Mouse (Mus musculus): ENCODE results near the gene Kcnk3.

Kcnk3 gene

GRCm38 (mm10) chr5:30643477-30644179 lies 55.7 kb downstream of the Kcnk3 start:
- no peak for DNase-seq (ENCODE audit: low spot score)

DNA sequence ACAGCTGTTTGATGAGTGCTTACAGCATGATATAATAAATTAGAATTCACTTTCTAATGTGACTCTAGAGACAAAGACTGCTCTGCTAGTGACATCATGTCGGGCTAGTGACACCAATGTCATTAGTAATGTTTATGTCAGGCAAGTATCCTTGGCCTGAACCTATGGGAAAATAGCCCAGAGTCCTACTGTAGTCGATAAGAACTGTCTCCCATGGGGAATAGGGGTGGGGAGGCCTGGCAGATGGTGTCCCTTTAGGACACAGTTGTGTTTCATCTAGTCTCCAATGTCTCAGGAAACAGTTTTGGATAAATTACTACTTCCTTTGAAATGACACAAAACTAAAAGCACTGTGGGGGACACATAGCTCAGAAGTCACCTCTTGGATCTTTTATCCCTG lies 58.1 kb downstream of the Kcnk3 start:
- no peak for DNase-seq (ENCODE audit: low spot score)

- DNase-seq (ENCODE audit: low spot score): no peak
Measured at GRCm38 (mm10) chr5:30647396-30647795, 59.4 kb downstream of the Kcnk3 start.

GRCm38 (mm10) chr5:30647815-30648560 lies 60.0 kb downstream of the Kcnk3 start, which contains the start of gene Slc35f6:
TSS of gene Slc35f6 (plus strand) at chr5:30647933.
- DNase-seq (ENCODE audit: low spot score): peak; percentile 92

- no peak for DNase-seq (ENCODE audit: low spot score)
Measured at GRCm38 (mm10) chr5:30649558-30649957, 61.6 kb downstream of the Kcnk3 start.

DNA sequence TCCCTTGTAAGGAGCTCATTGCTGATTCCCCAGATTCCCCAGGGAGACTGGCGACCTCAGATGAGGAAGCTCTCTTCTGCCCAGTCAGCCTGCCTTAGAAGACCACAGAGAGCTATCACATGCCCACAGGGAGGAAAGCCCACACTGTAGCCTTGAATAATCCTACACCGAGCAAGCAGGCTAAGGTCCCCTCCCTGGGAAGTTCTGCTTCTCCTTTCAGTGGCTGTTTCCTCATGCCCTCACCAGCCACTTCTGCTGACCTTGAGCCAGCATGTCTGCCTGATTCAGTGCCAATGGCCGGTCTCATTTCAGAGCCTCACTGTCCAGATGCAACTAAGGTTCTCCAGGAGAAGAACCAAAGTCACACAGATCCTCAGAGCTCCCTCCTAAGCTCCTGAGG lies 62.8 kb downstream of the Kcnk3 start:
- no peak for DNase-seq (ENCODE audit: low spot score)

DNA sequence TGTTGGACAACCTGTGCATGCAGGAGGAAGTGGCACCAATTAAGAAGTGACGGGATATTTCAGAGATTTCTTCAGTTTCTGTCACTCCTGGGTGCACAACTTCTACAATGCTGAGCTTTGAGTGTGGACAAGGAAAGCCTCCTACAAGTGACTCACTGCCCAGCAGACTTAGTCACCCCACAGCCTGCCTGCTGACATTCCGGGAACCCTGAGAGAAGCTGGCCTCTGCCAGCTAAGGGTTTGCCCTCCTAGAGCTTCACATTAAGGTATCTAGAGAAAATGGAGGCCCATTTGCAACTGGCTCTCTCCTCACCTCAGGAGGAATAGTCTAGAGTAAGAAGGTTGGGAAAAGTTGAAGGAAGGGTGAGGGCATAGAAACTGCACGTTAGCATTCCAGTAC lies 63.6 kb downstream of the Kcnk3 start:
- DNase-seq (ENCODE audit: low spot score): no peak

DNA sequence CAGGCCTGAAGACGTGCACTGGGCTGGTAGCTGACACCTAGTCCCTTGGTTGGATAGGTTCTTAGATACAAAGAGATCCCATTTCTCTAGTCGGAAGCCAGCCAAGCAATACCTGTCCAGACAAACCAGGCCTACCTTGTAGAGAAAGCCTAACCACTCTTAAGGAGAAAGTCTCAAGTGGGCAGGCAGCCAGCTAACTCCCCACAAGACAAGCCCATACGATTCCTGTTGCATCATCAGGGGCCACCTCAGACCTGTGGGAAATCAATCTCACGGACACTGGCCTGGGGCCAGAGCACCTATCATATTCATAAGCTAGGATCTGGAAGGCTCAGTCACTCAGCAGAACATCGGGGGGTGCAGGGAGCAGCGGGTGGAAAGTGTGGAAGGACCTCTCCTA lies 65.3 kb downstream of the Kcnk3 start:
- DNase-seq (ENCODE audit: low spot score): peak; percentile 68

- DNase-seq (ENCODE audit: low spot score): no peak
Measured at GRCm38 (mm10) chr5:30655042-30655441, 67.1 kb downstream of the Kcnk3 start.

GRCm38 (mm10) chr5:30655526-30656195 lies 67.7 kb downstream of the Kcnk3 start:
- DNase-seq (ENCODE audit: low spot score): no peak

GRCm38 (mm10) chr5:30659042-30659441 lies 71.1 kb downstream of the Kcnk3 start:
- DNase-seq (ENCODE audit: low spot score): no peak

GRCm38 (mm10) chr5:30660278-30660677 lies 72.3 kb downstream of the Kcnk3 start:
- no peak for DNase-seq (ENCODE audit: low spot score)

DNA sequence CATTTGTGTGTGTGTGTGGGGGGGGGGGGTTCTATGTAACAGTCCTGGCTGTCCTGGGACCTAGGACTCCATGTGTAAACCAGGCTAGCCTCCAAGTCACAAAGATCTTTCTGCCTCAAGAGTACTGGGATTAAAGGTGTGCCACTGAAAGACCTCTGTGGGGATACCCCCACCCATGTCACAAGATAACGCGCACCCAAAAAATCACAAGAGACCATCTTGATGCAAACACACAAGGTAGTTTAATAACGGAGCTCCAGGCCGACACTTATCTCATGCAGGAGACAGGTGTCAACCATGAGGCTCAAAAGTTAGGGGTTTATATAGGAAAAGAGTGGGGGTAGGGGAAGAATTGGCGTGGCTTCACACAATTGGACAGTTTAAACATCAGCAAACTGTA lies 72.8 kb downstream of the Kcnk3 start:
- no peak for DNase-seq (ENCODE audit: low spot score)

DNA sequence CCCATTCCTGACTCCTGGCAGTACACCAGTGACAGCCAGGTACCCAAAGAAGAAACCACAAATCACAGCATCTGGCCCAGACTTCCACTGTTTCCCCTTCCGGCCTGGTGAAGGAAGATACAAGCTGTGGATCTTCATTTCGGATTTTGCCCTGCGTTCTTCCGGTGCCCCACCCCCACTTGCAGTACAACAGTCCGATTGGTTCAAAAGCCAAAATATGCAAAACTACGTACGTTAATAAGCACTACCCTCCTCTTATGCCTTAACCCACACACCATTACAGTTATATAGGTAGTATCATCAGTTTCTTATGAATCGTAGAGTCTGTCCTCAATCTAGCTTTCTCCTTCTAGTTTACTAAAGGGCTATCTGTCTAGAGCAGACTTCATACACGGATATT lies 77.4 kb downstream of the Kcnk3 start:
- DNase-seq (ENCODE audit: low spot score): no peak

DNA sequence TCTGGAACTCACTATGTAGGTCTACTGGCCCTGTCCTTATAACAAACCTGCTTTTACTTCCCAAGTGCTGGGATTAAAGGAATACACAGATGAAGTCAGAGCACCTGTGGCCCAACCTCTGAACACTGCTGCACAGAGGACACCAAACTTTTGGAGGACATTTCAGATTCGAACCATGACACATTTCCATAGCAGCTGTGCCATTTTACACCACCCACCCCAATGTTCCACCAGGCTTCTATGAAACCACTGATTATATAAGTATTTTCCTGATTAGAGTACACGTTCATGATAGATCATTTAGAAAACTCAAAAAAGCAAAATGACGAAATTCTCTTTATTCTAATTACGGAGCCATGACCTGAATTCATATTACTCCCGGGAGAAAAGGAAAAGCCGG lies 78.0 kb downstream of the Kcnk3 start:
- no peak for DNase-seq (ENCODE audit: low spot score)

- DNase-seq (ENCODE audit: low spot score): peak; percentile 70
Measured at GRCm38 (mm10) chr5:30666391-30667195, 78.6 kb downstream of the Kcnk3 start, which contains the start of gene Cenpa. TSS of gene Cenpa (plus strand) at chr5:30666777.

GRCm38 (mm10) chr5:30667215-30667614 lies 79.2 kb downstream of the Kcnk3 start:
- DNase-seq (ENCODE audit: low spot score): no peak

DNA sequence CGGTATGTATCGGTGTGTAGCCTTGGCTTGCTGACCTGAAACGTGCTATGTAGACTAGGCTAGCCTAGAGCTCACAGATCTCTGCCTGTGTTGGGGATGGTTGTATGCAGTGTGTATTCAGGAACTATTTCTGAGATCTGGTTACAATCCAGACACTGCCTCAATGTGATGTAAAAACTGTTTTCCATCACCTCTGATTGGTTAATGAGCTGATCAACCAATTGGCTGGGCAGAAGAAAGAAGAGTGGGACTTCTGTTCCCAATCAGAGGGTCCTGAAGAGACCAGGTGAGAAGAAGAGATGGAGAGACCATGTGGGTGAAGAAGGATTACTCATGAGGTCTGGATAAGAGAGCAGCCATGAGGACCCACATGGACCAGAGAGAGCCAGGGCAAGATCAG lies 79.7 kb downstream of the Kcnk3 start:
- DNase-seq (ENCODE audit: low spot score): no peak

DNA sequence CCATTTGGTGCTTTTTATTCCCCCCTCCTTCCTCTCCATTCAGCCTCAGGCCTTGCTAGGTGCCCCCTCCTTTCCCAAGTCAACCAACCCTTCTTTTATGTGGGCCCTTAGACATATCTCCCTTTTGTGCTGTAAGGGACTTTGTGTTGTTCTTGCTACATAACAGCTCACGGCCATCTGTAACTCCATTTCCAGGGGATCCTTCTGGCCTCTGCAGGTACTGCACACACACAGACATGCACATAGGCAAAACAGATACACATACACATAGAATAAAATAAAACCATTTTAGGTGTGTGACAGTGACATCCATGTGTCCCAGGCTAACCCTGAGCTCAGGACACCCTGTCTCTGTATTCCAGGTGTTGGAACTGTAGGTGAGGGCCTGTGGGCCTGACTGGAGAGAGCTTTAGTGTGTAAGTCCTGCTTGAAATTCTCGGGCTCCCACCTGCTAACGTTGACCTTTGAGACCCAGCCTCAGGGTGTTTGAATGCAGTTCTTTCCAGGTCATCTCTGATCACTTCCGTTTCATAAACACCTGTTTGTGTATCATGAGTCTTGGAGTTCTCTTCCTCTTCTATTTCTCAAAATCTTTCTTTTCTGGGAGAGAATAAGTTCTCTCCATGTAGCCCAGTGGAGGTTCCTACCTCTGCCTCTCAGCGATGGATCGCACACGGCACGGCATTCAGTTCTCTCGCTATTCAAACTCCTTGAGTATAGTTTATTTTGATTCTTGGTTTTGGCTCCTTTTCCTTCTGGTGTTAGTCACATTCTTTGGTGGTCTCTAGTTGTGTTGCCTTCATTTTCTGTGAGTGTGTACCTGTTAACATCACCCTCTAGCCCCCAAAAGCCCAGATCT lies 80.9 kb downstream of the Kcnk3 start:
- DNase-seq (ENCODE audit: low spot score): no peak

DNA sequence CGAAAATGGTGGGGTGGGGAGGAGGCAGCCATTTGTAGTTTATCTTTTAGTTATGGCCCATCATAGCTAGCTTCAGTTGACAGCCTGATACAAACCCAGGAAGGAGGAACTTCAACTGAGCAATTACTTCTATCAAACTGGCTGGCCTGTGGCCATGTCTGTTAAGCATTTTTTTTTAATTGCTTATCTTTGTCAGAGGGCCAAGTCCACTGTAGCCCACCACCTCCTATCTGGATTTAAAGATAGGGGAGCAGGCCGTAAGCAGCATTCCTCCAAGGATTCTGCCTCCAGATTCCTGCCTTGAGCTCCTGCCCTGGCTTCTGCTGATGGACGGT lies 81.5 kb downstream of the Kcnk3 start:
- no peak for DNase-seq (ENCODE audit: low spot score)

DNA sequence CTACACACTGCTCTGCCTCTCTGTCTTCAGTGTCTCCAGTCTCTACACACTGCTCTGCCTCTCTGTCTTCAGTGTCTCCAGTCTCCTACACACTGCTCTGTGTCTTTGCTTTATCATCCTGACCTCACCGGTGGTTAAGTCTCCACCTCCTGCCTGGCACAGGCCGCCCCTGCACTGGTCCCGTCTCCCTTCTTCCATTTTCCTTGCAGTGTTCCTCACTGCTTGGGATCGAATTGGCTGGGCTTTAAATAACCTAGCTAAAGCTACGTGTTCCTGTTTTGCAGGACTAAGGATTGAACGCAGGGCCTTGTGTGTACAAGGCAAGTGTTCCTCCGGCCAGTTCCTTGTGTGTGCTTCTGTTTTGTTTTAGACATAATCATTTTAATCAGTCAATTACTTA lies 82.1 kb downstream of the Kcnk3 start:
- no peak for DNase-seq (ENCODE audit: low spot score)
